Mouse (Mus musculus) adipocyte (in vitro differentiated cells): ENCODE results near the gene Alyref.
"Not testable (repeated sequence)": the region's sequence is repeated elsewhere in the genome, so short reads cannot be mapped to it uniquely, and the experiment has no call there.

Source experiments
- DNase-seq: peaks from one replicate; pipeline ENCODE4 v3.0.0-alpha.2; 2016; ENCODE audit warnings: low spot score

Gene Alyref

GRCm38 (mm10) chr11:120572752-120573584 lies 25.2 kb downstream of the Alyref start, which contains the start of gene P4hb:
P4hb (minus strand) TSS chr11:120573253.
- peak; percentile 99 for DNase-seq

DNA sequence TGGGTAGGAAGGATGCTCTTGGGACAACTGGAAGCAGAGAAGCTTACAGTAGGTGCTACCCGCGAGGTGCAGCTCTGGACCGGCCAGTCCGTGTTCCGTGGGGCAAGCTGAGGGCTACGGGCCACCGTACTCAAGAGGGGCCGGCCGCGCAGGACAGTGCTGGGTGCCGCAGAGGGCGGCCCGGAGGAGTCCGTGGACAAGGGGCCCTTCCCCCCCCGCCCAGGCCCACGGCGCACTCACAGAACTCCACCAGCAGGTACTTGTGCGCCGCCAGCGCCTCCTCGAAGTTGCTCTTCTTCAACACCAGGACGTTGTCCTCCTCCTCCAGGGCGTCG lies 25.8 kb downstream of the Alyref start:
- DNase-seq: no peak

DNA sequence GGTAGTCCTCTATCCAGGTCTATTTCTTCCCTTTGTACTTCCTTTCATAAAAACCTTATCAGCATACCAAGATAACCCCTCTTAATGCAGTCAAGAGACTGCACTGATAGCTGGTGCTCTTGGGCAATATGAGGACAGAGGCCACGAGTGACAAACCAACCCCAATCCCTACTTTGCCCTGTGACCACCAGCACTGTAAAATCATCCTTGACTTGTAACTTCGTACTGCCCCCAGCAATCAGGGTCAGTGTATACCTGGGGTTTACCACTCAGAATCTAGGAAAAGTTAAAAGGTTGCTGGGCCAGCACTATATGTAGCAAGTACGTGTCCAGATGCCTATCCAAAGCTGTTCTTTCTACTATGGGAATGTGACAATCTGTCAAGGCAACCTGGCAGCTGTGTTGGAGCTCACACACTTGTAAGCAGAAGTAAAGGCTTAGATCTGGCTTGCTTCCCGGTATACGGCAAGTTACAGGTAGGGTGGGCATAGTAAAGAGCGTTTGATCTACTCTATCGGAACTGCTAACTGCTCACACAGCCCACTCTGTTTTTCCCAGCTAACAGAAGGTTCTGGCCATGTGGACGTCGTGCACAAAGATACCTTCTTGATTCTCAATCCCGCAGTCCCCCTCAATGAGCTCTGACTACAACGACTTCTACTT lies 26.3 kb downstream of the Alyref start:
- no peak for DNase-seq

DNA sequence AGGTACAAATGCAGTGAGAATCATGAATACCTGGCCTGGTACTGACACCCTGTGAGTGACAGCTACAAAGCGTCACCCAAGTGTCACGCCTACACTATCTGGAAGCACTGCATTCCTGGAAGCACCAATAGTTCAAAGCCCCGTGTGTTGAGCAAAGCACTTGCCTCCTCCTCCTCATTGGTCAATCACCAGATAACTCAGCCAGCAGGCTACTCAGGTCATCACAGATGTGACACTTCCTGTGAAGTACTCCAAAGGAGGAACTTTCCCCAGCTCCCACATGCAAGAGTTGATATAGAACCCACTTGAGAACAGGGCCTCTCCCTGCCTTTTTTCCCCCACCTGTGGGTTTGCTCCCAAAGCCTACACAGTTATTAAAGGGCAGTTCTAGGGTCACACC lies 27.0 kb downstream of the Alyref start:
- no peak for DNase-seq

GRCm38 (mm10) chr11:120568324-120568723 lies 29.8 kb downstream of the Alyref start:
- DNase-seq: no peak

DNA sequence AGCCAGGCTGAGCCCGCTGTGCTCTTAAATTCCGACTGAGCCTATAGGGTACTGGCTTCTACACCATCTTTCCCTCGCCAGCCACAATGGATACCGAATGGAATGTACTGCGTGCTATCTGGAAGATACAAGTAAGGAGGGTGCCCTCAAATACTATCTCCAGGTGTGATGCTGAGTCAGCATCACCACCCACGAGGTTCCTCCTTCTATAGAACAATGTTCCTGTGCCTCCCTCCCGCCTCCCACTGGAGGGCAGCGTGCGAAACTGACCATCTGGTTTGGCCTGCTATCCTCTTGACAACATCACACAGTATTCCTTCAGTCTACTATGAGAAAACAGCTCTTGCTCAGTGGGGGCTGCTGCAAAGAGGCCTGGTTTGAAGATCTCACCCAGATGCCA lies 33.1 kb downstream of the Alyref start:
- DNase-seq: no peak

GRCm38 (mm10) chr11:120562949-120563348 lies 35.2 kb downstream of the Alyref start:
- no peak for DNase-seq

GRCm38 (mm10) chr11:120560952-120561728 lies 37.0 kb downstream of the Alyref start:
- no peak for DNase-seq

- not testable (repeated sequence) for DNase-seq
Measured at GRCm38 (mm10) chr11:120558843-120559242, 39.3 kb downstream of the Alyref start.

DNA sequence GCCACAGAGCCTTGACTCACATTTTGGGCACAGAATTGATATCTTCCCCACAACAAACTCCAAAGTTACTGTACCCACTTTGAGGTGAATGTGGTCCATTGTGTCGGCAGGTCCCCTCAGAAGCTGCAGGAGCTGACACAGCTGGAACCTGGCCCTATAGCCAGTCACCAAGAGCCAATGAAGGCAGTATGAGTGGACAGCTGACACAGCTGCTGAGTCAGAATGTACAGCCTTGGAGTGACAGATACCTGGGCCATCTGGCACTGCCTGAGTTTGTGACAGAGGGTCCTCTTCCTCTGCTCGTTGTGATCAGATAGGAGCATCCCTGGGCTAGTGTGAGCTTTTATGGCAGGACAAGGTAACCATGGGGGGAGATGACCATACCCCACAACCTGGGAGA lies 42.9 kb downstream of the Alyref start:
- no peak for DNase-seq

DNA sequence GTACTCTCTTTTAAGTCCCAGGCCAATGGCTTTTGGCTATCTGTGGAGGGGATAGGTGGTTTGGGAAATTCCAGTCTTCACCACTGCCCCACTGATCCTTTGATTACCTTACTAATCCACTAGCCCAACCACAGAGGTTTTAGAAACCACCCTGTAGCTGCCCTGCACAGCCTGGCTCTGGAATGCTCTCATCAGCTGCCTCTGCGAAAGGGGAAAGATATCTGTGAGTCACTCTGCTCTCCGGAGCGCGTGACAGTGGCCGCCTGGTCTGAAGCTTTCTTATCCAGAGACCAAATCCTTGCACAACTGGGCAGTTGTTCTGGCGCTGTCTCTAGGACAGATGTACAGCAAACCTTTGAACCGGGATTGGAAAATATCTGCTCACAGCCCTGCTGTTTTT lies 43.3 kb downstream of the Alyref start:
- DNase-seq: peak; percentile 91

DNA sequence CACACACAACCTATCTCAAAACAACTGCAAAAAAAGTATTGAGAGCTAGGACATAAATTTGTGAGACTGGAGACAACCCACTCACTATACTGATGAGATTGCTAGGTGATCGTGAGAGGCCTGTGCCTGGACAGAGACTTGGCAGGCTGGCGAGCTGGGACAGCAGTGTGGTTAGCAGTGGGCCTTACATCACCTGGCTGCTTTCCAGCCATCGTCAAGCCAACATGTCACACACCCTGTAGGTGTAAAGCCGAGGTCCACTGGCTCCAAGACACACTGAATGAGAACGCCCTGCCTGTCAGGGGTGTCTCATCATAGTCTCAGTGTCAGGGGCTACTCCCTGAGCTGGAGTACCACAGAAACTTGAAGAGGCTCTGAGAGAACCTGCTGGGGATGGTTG lies 45.4 kb downstream of the Alyref start:
- no peak for DNase-seq

DNA sequence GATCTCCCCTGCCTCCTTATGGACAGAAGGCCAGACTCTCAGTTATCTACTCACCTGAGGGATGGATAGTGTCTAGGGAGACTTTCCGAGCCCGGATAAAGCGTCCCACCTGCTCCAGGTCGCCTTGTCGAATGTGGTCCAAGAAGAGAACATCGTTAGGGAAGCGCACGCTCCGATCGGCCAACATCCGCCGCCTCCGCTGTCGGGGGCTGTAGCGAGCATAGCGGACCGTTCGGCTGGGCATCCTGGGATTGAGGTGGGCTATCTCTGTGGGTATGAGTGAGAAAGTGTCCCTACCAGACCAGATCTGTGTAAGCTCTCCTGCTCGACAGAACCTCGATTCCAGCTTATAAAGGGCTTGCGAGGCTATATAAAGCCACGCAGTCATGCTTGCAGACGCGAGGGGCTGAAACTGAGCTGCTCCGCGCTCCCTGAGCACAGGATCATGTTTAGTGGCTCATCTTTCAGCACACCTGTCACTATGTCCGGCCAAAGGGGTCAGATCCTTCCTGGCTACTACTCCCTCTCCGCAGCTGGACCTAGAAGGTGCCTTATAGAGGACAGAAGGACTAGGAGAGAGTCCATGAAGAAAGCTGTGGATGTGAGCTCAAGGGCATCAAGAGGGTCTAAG lies 47.2 kb downstream of the Alyref start, which contains the start of gene Ppp1r27:
Gene Ppp1r27 (minus strand): TSS at position 323 of the 631 bp plus-strand sequence.
- no peak for DNase-seq

DNA sequence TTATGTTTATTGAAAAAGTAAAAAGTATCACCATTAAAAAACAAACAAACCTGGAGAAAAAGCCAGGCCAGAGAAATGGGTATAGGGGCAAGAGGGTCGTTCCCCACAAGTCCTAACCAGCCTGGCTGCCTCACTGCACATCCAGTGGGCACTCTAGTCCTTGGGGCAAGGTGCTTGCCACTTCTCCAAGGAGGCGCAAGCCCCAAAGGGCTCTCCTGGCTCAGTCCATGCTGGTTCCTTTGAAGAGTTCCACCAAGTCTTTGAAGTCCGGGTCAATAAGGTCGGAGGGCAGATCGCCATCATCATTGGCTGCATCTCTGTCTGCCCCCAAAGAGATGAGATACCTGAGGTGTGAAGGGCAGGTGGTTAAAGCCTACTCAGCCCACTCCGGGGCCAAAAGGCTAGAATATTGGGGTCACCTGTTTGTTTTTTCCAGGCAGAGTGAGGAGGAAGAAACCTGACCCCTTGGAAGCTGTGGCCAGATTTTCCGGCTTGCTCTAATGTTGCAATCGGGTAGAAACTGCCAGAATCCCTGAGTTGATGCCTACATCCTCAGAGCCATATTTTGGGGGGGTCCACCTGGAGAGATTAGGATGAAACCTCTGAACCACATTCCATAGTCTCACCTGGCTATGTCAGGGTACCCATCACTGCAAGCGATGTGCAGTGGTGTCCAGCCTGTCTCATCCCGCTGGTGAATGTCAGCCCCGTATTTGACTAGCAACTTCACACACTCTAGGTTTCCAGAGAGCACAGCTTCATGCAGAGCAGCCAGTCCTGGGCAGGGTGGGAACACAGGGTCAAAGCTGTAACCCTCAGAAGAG lies 48.0 kb downstream of the Alyref start:
- no peak for DNase-seq

DNA sequence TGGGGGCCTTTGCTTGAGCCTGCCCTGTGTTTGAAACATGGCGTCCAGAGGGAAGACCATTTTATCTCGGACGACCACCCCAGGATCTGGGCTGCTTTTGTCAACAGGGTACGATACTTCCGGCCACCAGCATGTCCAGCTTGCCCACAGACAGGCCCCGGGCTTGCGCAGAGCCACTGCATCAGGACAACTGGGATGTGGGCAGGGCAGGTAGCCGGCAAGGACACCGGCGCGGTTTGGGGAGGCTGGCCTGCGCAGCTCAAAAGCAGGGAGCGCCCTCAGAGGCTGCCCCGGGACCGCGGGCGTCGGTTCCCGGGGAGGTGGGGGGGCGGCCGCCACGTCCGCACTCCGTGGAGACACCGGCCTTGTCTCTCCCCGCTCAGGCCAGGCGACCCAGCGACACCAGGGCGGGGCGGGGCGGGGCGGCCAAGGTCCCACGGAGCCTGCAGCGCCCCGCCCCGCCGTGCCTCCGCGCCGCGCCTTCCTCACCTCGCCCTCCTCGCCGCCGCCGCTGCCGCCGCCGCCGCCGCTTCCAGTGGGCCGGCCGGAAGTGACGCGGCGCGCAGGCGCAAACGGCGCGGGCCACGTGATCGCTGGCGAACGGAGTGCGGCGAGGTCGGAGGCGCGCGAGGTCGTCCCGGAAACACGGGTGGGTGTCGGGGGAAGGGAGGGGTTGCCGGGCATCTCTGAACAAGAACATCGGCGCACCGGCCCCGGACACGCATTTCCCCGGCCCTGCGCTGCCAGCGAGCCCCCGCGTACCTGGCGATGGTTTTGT lies 48.8 kb downstream of the Alyref start, which contains the start of gene Mcrip1:
Gene Mcrip1 (minus strand): TSS at position 560 of the 778 bp plus-strand sequence.
- peak; percentile 84 for DNase-seq

GRCm38 (mm10) chr11:120548786-120549167 lies 49.4 kb downstream of the Alyref start:
- DNase-seq: no peak

DNA sequence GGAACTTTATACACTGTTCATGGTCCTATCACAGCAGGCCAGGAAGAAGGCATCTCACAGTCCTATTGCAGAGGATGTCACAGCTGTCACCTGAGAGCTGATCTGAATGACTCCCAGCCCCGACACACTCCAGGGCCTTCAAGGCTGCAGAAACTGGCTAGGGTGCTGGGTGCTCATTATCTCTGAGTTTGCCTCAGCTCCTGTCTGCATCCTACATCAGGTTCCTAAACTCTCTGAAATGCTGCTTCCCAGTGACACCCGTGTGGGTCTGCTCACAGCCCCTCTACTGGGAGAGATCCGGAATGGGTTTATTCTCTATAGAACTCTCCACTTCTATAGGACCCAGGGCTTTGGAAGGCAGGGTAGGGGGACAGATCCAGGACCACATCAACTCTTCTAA lies 50.0 kb downstream of the Alyref start:
- DNase-seq: no peak

DNA sequence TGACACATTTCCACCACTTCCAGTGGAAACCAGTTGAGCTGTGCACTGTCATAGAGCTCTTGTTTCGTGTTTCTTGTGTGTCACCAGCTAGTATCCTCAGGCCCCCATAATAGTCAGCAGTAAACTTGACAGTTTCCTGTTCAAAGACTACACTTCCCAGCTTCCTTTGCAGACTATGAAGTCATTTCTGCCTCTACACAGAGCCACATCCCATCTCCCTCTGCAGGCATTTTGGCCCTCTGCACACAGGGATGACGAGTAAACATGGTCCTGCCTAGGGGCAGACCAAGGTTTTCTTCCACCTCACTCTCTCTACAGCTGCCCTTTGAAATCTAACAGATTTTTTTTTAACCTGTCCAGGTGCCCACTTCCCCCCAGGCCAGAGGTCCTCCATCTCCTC lies 50.7 kb downstream of the Alyref start:
- DNase-seq: peak; percentile 42

DNA sequence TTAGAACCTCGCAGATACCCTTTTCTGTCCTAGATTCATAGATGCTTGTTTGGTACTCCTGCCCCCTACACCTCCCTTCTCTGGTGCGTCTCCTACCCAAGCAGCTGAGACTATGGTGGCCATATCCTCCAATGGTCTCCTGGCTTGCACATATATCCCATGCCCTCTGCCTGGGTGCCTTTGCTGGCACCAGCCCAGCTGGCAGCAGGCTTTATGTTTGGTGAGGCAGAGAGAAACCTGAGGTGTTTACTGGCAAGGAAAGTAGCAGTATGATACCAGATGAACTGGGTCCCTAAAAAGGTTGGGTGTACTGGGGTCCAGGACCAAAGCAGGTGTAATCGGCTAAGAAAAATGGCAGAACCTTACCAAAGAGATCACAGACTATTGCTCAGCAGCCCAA lies 52.2 kb downstream of the Alyref start:
- no peak for DNase-seq

GRCm38 (mm10) chr11:120542376-120542775 lies 55.8 kb downstream of the Alyref start:
- peak; percentile 45 for DNase-seq
